Mouse (Mus musculus) heart, adult 18-20 months (tissue): ENCODE data around the gene Lats2. TPM values are rescaled to one million over a fixed set of nuclear protein-coding genes. Genes with fewer than 3 reads are reported as not detected.
"Not testable (repeated sequence)": the region's sequence is repeated elsewhere in the genome, so short reads cannot be mapped to it uniquely, and the experiment has no call there.

Experiments used
- DNase-seq, 2 experiments: peaks; one replicate each; pipeline ENCODE4 v3.0.0; 2021 to 2022; ENCODE audit warnings: mixed read lengths in 1 of 2
- total RNA-seq, 2 experiments: library from RNA; stranded (reverse); gene quantifications; 2 replicates each; pipeline ENCODE4 v1.2.3; 2021

Gene Lats2
- total RNA-seq, 2 experiments from 2014 or later, result 30.7 to 31.1 TPM

GRCm38 (mm10) chr14:57696066-57696465 is 62.1 kb downstream of the Lats2 start:
- no peak for DNase-seq

GRCm38 (mm10) chr14:57695550-57695949 is 62.6 kb downstream of the Lats2 start:
- DNase-seq, result no peak

GRCm38 (mm10) chr14:57694246-57694645 is 63.9 kb downstream of the Lats2 start:
- DNase-seq, result no peak

- no peak for DNase-seq
These were observed 65.6 kb downstream of the Lats2 start for GRCm38 (mm10) chr14:57692517-57693130.

- no peak for DNase-seq
These were observed 66.9 kb downstream of the Lats2 start for GRCm38 (mm10) chr14:57691316-57691715.

- no peak for DNase-seq
These were observed 67.5 kb downstream of the Lats2 start for GRCm38 (mm10) chr14:57690681-57691080.

GRCm38 (mm10) chr14:57688066-57688465 is 70.1 kb downstream of the Lats2 start:
- DNase-seq, result not testable (repeated sequence)

GRCm38 (mm10) chr14:57687441-57687840 is 70.7 kb downstream of the Lats2 start:
- no peak for DNase-seq

GRCm38 (mm10) chr14:57686647-57687046 is 71.5 kb downstream of the Lats2 start:
- no peak for DNase-seq

GRCm38 (mm10) chr14:57684579-57684978 is 73.6 kb downstream of the Lats2 start:
- peak; percentile 59 to 86 for DNase-seq

- DNase-seq, result no peak
These were observed 75.4 kb downstream of the Lats2 start for GRCm38 (mm10) chr14:57682751-57683150.

GRCm38 (mm10) chr14:57679958-57680535 is 78.1 kb downstream of the Lats2 start:
- DNase-seq, result peak; percentile 85 to 95

GRCm38 (mm10) chr14:57679523-57679922 is 78.7 kb downstream of the Lats2 start:
- no peak for DNase-seq

- no peak for DNase-seq
These were observed 82.7 kb downstream of the Lats2 start for GRCm38 (mm10) chr14:57675481-57675880.

GRCm38 (mm10) chr14:57665628-57665950 is 92.6 kb downstream of the Lats2 start:
- DNase-seq, result no peak

GRCm38 (mm10) chr14:57664822-57665627 is 93.2 kb downstream of the Lats2 start, which contains the start of gene Xpo4:
Gene Xpo4, minus strand, starts transcription at chr14:57665430.
- DNase-seq, result peak; percentile 87 to 88

- DNase-seq, result no peak
These were observed 93.8 kb downstream of the Lats2 start for GRCm38 (mm10) chr14:57664311-57664821.

- no peak for DNase-seq
These were observed 94.6 kb downstream of the Lats2 start for GRCm38 (mm10) chr14:57663630-57664029.

- no peak for DNase-seq
These were observed 99.9 kb downstream of the Lats2 start for GRCm38 (mm10) chr14:57658301-57658700.

- no peak for DNase-seq
These were observed 100.7 kb downstream of the Lats2 start for GRCm38 (mm10) chr14:57657500-57657899.

- DNase-seq, result not testable (repeated sequence)
These were observed 101.7 kb downstream of the Lats2 start for GRCm38 (mm10) chr14:57656519-57656918.

- DNase-seq, result no peak
These were observed 108.7 kb downstream of the Lats2 start for GRCm38 (mm10) chr14:57649501-57649900.

GRCm38 (mm10) chr14:57646155-57646554 is 112.0 kb downstream of the Lats2 start:
- no peak for DNase-seq
